Mouse (Mus musculus): ENCODE results near the gene Fsd1. TPM values are rescaled to one million over a fixed set of nuclear protein-coding genes. Genes with fewer than 3 reads are reported as not detected.

The Fsd1 gene
- polyA plus RNA-seq, 1 experiment from 2014 or later, result 0.22 TPM

DNA sequence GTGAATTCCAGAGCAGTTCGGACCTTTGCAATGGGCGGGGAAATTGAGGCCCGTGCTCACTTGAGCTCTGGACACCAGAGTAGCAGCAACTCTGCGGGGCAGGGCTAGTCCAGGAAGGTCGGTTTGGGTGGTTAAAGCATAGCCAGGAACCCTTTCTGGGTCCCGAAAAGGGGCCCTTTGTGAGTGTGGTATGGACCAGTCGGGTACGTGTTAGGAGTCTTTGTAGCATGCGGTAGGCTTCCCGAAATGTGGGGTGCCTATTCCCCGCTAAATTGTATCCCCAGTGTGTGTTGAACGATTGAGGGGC lies 54.5 kb downstream of the Fsd1 start:
- ATAC-seq (ENCODE audit: low read depth), result no peak
- Histone ChIP-seq H3K27ac (ENCODE audit: low read length) (peak overlapping the region; percentile 83), H3K4me2 (ENCODE audit: low read depth, low read length) (peak overlapping the region; percentile 81), H3K27me3 (ENCODE audit: control insufficient read depth, insufficient read depth, low read depth, low read length) (no peaks in the 10 kb centered on the region), H3K9me3 (replicated peaks; ENCODE audit: control insufficient read depth, low read length) (no peaks in the 10 kb centered on the region), H3K4me3 (ENCODE audit: low read depth, low read length) (peak overlapping the region; percentile 75), H3K36me3 (ENCODE audit: control insufficient read depth, insufficient read depth) (peaks cover 11% of the 10 kb centered on the region), H3K4me1 (ENCODE audit: control insufficient read depth, low read depth, low read length) (peaks cover 18% of the 10 kb centered on the region), H3K9ac (ENCODE audit: low read depth, low read length) (peak overlapping the region; percentile 72)
- WGBS (ENCODE audit: insufficient replicate concordance), result 1% methylated on average over 12 of the region's 12 CpGs

Other genes with a start within 250 kb of the Fsd1 start
- gene Adgre4, start 236.5 kb upstream of the Fsd1 start, polyA plus RNA-seq (2015; fragmentation: Nextera tagmentation; extraction: Ambion mirVana), result 2.2 and 2.6 TPM in 2 replicates
- 2.8 and 2.9 TPM in 2 replicates for gene Zfp119a, start 107.6 kb upstream of the Fsd1 start, polyA plus RNA-seq (2015; fragmentation: Nextera tagmentation; extraction: Ambion mirVana)
- 6.1 and 7.2 TPM in 2 replicates for gene Zfp959, start 94.4 kb upstream of the Fsd1 start, polyA plus RNA-seq (2015; fragmentation: Nextera tagmentation; extraction: Ambion mirVana)
- gene Zfp119b, start 37.0 kb upstream of the Fsd1 start, polyA plus RNA-seq (2015; fragmentation: Nextera tagmentation; extraction: Ambion mirVana), result 2.5 and 2.8 TPM in 2 replicates
- gene Ebi3, start 33.9 kb upstream of the Fsd1 start, polyA plus RNA-seq (2015; fragmentation: Nextera tagmentation; extraction: Ambion mirVana), result 7.6 and 9.8 TPM in 2 replicates
- 7.2 and 7.5 TPM in 2 replicates for gene Yju2, start 27.4 kb upstream of the Fsd1 start, polyA plus RNA-seq (2015; fragmentation: Nextera tagmentation; extraction: Ambion mirVana)
- 0.09 and 0.18 TPM in 2 replicates for gene Shd, start 16.0 kb upstream of the Fsd1 start, polyA plus RNA-seq (2015; fragmentation: Nextera tagmentation; extraction: Ambion mirVana)
- gene Stap2, start 19.1 kb downstream of the Fsd1 start, polyA plus RNA-seq (2015; fragmentation: Nextera tagmentation; extraction: Ambion mirVana), result 3.5 and 4.5 TPM in 2 replicates
- gene Mpnd, start 19.2 kb downstream of the Fsd1 start, polyA plus RNA-seq (2015; fragmentation: Nextera tagmentation; extraction: Ambion mirVana), result 14.9 and 16.2 TPM in 2 replicates
- 44.9 and 46.0 TPM in 2 replicates for gene Sh3gl1, start 50.1 kb downstream of the Fsd1 start, polyA plus RNA-seq (2015; fragmentation: Nextera tagmentation; extraction: Ambion mirVana)
- gene Chaf1a, start 53.9 kb downstream of the Fsd1 start, polyA plus RNA-seq (2015; fragmentation: Nextera tagmentation; extraction: Ambion mirVana), result 14.5 TPM in 2 replicates
- 14.1 and 15.3 TPM in 2 replicates for gene Ubxn6, start 88.5 kb downstream of the Fsd1 start, polyA plus RNA-seq (2015; fragmentation: Nextera tagmentation; extraction: Ambion mirVana)
- 36.1 and 37.2 TPM in 2 replicates for gene Hdgfl2, start 93.1 kb downstream of the Fsd1 start, polyA plus RNA-seq (2015; fragmentation: Nextera tagmentation; extraction: Ambion mirVana)
- 0.05 and 0.13 TPM in 2 replicates for gene Plin4, start 123.3 kb downstream of the Fsd1 start, polyA plus RNA-seq (2015; fragmentation: Nextera tagmentation; extraction: Ambion mirVana)
- 5.2 and 9.7 TPM in 2 replicates for gene Plin5, start 131.1 kb downstream of the Fsd1 start, polyA plus RNA-seq (2015; fragmentation: Nextera tagmentation; extraction: Ambion mirVana)
- gene Lrg1, start 135.5 kb downstream of the Fsd1 start, polyA plus RNA-seq (2015; fragmentation: Nextera tagmentation; extraction: Ambion mirVana), result 4.3 and 6.2 TPM in 2 replicates
- 0.81 and 1.3 TPM in 2 replicates for gene Sema6b, start 153.8 kb downstream of the Fsd1 start, polyA plus RNA-seq (2015; fragmentation: Nextera tagmentation; extraction: Ambion mirVana)
- gene Tnfaip8l1, start 176.0 kb downstream of the Fsd1 start, polyA plus RNA-seq (2015; fragmentation: Nextera tagmentation; extraction: Ambion mirVana), result 3.4 and 4.1 TPM in 2 replicates
- 56.2 and 56.4 TPM in 2 replicates for gene Mydgf, start 197.4 kb downstream of the Fsd1 start, polyA plus RNA-seq (2015; fragmentation: Nextera tagmentation; extraction: Ambion mirVana)
- 19.9 and 23.5 TPM in 2 replicates for gene Dpp9, start 232.4 kb downstream of the Fsd1 start, polyA plus RNA-seq (2015; fragmentation: Nextera tagmentation; extraction: Ambion mirVana)

Measured in liver, embryonic 16.5 days (tissue).